Mouse (Mus musculus) brain, embryonic 14.5 days (tissue): ENCODE measurements at regions not wholly inside any gene's neighbourhood (a gene's known extent, or its start where the extent isn't known, plus 50 kb on each side); places are given as distances from the start of the nearest gene placed in this dataset.

ENCODE experiments used
- CTCF ChIP-seq: fragments of 200-500 bp; IDR thresholded peaks from 2 replicates; pipeline ENCODE4 v1.5.1; 2012; ENCODE audit warnings: inconsistent platforms, mild to moderate bottlenecking, moderate library complexity, borderline replicate concordance; ENCODE audit not compliant: insufficient read depth, insufficient read length; ENCODE audit errors: extremely low read depth
- POLR2A ChIP-seq: fragments of 200-500 bp; IDR thresholded peaks from 2 replicates; pipeline ENCODE4 v1.6.1; 2012; ENCODE audit warnings: mild to moderate bottlenecking, inconsistent platforms, borderline replicate concordance; ENCODE audit not compliant: poor library complexity, insufficient read depth, insufficient read length, severe bottlenecking; ENCODE audit errors: extremely low read depth

DNA sequence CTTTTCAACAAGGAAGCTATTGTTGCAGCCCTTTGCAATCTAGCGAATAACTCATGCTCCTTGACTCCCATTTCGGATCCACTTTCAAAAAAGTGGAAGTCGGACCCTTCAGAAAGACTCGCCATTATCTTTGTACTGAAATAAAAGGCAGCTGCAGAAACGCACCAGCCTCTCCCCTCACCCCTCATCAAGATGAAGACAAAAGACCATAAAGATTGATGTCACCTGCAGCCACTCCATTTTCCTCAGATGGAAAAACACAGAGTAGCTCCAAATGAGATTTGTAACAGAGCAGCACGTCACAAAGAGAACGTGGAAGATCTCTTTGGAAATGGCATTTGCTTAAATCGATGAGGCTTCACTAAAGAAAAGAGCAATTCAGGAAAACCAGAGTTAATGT, 113.3 kb upstream of the Atp2b1 start:
- no peak for TF ChIP-seq POLR2A
- no peak for TF ChIP-seq CTCF
